Mouse (Mus musculus) small intestine, adult 10 weeks (tissue): ENCODE results near the gene Nepn. TPM values are rescaled to one million over a fixed set of nuclear protein-coding genes. Genes with fewer than 3 reads are reported as not detected.

Experiments
- polyA plus RNA-seq: library from polyadenylated mRNA; stranded (reverse); fragments of 350-450 nt; fragmentation: Illumina TruSeq; extraction: RNeasy Lipid Tissue Mini Kit (QIAGEN cat#74804); gene quantifications from one replicate; pipeline ENCODE4 v1.2.3, GENCODE M21; 2014; ENCODE audit warnings: low replicate concordance

Nepn gene
- polyA plus RNA-seq: not detected

DNA sequence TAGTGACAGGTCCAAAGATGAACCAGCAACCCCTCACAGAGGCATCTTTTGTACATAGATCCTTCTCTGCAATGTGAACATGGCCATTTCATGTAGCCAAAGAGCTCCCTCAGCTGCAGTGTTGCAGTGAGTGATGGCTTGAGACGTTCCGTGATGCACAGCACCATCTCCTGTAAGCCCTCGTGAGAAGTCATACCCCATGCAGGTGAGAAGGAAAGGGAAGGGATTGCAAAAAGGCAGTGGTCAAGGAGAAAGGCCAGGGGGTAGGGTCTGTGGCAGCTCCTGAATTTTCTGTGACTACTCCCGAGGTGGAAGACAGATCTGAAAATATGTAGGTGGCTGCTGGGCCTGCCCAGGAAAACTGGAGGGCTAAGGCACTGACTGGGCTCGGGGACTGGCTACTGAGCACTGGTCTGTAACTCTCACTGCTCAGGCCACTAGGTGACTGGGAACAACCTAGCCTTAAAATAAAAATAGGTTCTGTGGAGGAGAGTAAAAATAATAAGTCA, at the start of gene Nepn:
TSS of gene Nepn (plus strand) at position 51 of the 509 bp plus-strand sequence.

DNA sequence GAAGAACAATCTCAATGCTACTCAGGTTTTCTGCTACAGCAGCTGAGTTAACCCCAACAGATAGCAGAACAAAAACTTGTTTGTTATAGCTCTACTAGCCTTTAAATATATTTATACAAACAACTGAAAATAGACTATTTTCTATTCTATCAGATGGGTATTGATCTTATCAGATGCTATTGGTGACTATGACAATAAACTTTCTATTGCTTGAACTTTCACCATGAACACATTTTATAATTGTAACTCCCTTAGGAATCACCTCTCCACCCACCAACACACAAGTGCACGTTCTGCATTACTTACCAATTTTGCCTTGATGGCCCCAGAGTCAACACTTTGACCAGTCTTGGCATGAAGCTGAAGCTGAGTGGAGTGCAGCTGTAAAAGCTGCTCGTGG, 30.3 kb upstream of the Nepn start, which contains the start of gene Gm26741:
TSS of gene Gm26741 (plus strand) at position 301 of the 400 bp plus-strand sequence.

DNA sequence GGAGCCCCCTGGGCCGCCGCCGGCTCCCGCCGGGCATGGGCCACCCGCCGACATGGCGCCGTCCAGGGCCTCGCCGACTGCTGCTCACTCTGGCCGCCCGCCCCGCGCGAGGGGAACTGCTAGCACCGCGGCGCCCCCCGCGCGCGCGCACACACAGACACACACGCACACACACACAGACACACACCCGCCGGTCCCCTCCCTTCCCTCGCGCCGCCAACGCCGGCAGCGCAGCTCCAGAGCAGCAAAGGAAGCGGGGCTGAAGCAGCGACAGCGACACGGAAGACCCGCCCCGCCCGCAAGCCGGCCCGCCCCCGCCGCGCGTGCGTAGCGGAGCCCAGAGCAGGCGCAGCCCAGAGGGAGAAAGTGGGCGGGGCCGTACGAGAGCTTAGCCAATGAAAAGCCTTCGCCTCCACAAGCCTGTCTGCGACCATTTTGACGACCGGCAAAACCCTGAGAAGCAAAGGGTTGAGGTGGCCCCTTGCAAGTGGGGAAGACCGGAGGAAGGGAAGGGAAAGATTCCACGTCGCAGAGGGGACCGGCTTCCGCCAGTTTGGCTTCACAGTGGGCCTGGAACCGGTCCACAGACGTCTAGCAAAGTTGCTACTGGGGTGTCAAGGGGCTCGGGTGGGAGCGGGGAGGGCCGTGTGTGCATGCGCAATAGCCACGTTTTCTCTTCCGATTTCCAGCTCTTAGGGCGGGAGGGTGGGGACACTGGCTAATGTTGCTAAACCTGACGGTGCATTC, 6.8 kb upstream of the Nepn start, which contains the start of gene Gopc:
TSS of gene Gopc (minus strand) at position 280 of the 747 bp plus-strand sequence.

DNA sequence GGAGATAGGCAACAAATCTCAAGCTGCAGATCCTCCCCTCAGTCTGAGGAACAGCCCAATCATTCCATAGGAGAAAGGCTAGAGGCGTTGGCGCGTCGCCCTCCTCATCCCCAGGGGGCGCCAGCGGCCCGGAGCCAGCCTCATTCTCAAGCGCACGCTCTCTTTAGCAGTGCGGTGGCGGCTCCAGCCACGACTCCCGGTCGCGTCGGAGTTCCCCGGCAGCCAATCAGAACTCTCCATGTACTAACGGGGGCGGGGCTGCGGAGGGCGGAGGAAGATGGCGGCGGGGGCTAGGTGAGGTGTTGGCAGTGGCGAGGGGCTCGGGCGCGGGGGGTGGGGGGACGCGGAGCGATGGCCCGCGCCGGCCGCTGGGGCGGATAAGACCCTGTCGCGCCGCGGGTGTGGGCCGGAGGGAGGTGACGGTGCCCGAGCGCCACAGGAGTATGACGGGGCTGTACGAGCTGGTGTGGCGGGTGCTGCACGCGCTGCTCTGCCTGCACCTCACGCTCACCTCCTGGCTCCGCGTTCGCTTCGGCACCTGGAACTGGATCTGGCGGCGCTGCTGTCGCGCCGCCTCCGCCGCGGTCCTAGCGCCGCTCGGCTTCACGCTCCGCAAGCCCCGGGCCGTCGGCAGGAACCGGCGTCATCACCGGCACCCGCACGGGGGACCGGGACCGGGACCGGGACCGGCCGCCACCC, 28.7 kb downstream of the Nepn start, which contains the start of gene Nus1:
TSS of gene Nus1 (plus strand) at position 249 of the 699 bp plus-strand sequence.

Other genes starting within 250 kb of the Nepn start
- gene Ros1, start 193.7 kb upstream of the Nepn start, polyA plus RNA-seq: 5.5 TPM
- gene Dcbld1, start 155.4 kb upstream of the Nepn start, polyA plus RNA-seq: 34.6 TPM
- gene Gm26741, start 30.2 kb upstream of the Nepn start, polyA plus RNA-seq: not detected
- 34.7 TPM for gene Gopc, start 6.8 kb upstream of the Nepn start, polyA plus RNA-seq
- gene Nus1, start 28.6 kb downstream of the Nepn start, polyA plus RNA-seq: 130 TPM